Mouse (Mus musculus) 3134 (cell line): ENCODE measurements around the gene Clybl.

Source experiments
- DNase-seq: peaks from one replicate; pipeline ENCODE4 v3.0.0-alpha.2; 2011; ENCODE audit warnings: low spot score; ENCODE audit not compliant: insufficient read length; ENCODE audit errors: extremely low read depth

The Clybl gene

GRCm38 (mm10) chr14:122350766-122351165, 169.3 kb downstream of the Clybl start:
- DNase-seq, result no peak

- DNase-seq, result no peak
Observed at GRCm38 (mm10) chr14:122357316-122357715, 175.8 kb downstream of the Clybl start.

- DNase-seq, result no peak
Observed at GRCm38 (mm10) chr14:122358592-122358991, 177.1 kb downstream of the Clybl start.

- DNase-seq, result no peak
Observed at GRCm38 (mm10) chr14:122359136-122359905, 177.8 kb downstream of the Clybl start.

- DNase-seq, result no peak
Observed at GRCm38 (mm10) chr14:122361807-122362206, 180.3 kb downstream of the Clybl start.

- no peak for DNase-seq
Observed at GRCm38 (mm10) chr14:122363156-122363555, 181.7 kb downstream of the Clybl start.

- no peak for DNase-seq
Observed at GRCm38 (mm10) chr14:122364026-122364425, 182.5 kb downstream of the Clybl start.

GRCm38 (mm10) chr14:122367252-122367868, 185.9 kb downstream of the Clybl start:
- DNase-seq, result no peak

GRCm38 (mm10) chr14:122367882-122368418, 186.4 kb downstream of the Clybl start:
- DNase-seq, result no peak

- DNase-seq, result peak; percentile 13
Observed at GRCm38 (mm10) chr14:122368501-122368900, 187.0 kb downstream of the Clybl start.

GRCm38 (mm10) chr14:122371979-122372378, 190.5 kb downstream of the Clybl start:
- DNase-seq, result no peak

- no peak for DNase-seq
Observed at GRCm38 (mm10) chr14:122373458-122373857, 192.0 kb downstream of the Clybl start.

- DNase-seq, result no peak
Observed at GRCm38 (mm10) chr14:122374285-122374997, 192.9 kb downstream of the Clybl start.

- no peak for DNase-seq
Observed at GRCm38 (mm10) chr14:122375070-122375811, 193.7 kb downstream of the Clybl start.

- DNase-seq, result no peak
Observed at GRCm38 (mm10) chr14:122376482-122377143, 195.1 kb downstream of the Clybl start.

GRCm38 (mm10) chr14:122377681-122378080, 196.2 kb downstream of the Clybl start:
- DNase-seq, result no peak

GRCm38 (mm10) chr14:122379076-122379475, 197.6 kb downstream of the Clybl start:
- no peak for DNase-seq

GRCm38 (mm10) chr14:122379996-122380395, 198.5 kb downstream of the Clybl start:
- DNase-seq, result no peak

GRCm38 (mm10) chr14:122380896-122381845, 199.7 kb downstream of the Clybl start:
- DNase-seq, result no peak
